Mouse (Mus musculus) skeletal muscle tissue, postnatal 0 days (tissue): ENCODE measurements around the gene Nmnat1. TPM values are rescaled to one million over a fixed set of nuclear protein-coding genes. Genes with fewer than 3 reads are reported as not detected.

Source experiments
- polyA plus RNA-seq: library from polyadenylated mRNA; unstranded; fragments of >200 nt; fragmentation: Nextera tagmentation; extraction: Ambion mirVana; gene quantifications from 2 replicates; pipeline ENCODE4 v1.2.1, GENCODE M21; 2015

The Nmnat1 gene
- 13.1 and 15.2 TPM in 2 replicates for polyA plus RNA-seq

DNA sequence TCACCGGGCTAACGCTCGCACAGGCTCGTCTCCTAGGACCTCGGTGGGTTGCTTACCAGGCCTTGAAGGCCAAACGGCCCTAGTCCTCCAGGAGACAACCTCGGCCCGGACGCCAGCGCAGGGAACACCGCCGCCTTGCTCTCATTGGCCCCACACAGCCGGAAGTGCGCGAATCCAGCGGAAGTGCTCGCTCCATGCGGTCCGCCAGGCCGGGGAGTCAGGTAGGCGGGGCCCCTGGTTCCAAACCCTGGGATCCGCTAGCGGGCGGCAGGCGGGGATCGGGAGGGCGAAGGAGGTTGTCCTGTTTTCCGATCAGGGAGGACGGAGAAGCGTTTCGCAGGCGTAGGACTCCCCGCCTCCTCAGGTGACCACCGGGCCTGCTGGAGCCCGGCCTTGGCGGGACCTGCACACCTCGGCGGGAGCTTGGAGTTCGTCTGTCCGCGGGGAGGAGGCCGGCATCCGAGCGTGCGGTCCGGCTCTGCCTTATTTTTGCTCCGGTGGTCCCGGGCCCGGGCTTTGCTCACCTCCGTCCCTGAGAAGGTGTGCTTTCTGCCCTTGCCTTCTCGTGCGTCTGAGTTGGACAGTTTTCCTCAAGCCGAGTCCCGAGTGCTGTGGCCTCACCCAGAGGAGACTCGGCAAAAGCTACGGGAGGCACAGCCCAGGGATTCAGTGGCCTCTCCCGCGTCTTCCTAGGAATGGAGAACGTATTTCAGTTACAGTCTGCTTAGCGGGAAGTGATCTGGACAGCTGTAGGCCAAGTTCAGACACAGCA lies at the start of gene Nmnat1, which contains the start of gene Lzic:
Gene Nmnat1, minus strand, starts transcription at position 150 of the 772 bp plus-strand sequence.
Gene Lzic, plus strand, starts transcription at position 177 of the 772 bp plus-strand sequence.

DNA sequence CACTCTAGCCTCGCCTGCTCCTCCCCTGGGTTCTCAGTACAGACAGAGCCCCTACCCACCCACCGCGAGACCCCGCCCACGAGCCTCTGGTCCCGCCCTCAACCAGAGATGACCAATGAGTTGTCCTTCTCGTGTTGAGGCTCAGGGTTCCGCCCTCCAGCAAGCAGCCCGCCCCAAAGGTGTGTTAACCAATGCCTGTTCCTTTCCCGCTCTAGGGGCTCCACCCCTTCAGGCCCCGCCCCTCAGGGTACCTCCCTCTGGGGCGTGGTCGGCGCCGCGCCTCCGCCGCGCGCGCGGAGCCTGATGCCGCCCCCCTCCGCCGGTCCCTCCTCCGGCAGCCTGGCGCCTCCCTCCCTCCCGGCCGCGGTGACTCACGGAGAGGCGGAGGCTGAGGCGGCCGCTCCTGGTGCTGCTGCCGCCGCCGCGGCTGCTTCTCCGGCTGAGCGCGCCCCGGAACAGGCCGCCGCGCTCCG lies 32.9 kb upstream of the Nmnat1 start, which contains the start of gene Ctnnbip1:
Gene Ctnnbip1, plus strand, starts transcription at position 369 of the 473 bp plus-strand sequence.

DNA sequence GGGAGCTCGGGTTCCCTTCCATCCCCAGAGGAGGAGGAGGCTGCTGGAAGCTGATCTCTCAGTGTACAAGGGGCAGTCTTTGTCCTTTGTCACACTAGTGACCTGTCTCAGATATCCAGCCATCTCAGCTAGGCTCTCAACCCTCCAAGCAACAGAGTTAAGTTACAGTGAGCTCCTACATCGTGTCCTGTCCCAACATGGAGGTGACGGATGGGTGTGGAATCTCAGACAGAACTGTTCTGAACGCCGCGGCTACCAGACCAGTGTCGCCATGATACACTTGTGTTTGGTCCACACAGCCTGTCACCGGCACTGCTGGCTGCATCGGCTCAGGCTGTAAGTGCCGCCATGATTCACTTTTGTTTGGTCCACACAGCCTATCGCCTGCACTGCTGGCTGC lies 7.9 kb downstream of the Nmnat1 start, which contains the start of gene Tmem274:
Gene Tmem274, plus strand, starts transcription at position 301 of the 400 bp plus-strand sequence.

DNA sequence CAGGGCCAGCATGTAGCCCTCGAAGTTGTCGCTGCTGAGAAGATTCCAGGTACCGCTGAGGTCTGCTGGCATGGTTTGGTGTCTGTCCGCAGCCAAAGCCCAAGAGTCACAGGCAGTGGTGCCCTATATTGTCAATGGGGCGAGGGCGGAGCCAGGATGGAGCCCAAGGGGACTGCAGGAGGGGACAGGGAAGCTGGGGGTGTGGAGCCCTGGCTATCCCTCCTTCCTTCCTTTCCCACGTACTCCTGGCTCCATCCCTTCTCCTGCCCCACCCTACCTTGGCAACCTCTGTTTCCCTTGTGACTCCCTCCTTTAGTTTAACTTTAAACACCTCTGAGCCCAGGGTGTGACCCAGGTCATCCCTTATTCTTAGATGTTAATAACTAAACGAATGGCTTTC lies 30.1 kb downstream of the Nmnat1 start, which contains the start of gene Rbp7:
Gene Rbp7, minus strand, starts transcription at position 100 of the 400 bp plus-strand sequence.

DNA sequence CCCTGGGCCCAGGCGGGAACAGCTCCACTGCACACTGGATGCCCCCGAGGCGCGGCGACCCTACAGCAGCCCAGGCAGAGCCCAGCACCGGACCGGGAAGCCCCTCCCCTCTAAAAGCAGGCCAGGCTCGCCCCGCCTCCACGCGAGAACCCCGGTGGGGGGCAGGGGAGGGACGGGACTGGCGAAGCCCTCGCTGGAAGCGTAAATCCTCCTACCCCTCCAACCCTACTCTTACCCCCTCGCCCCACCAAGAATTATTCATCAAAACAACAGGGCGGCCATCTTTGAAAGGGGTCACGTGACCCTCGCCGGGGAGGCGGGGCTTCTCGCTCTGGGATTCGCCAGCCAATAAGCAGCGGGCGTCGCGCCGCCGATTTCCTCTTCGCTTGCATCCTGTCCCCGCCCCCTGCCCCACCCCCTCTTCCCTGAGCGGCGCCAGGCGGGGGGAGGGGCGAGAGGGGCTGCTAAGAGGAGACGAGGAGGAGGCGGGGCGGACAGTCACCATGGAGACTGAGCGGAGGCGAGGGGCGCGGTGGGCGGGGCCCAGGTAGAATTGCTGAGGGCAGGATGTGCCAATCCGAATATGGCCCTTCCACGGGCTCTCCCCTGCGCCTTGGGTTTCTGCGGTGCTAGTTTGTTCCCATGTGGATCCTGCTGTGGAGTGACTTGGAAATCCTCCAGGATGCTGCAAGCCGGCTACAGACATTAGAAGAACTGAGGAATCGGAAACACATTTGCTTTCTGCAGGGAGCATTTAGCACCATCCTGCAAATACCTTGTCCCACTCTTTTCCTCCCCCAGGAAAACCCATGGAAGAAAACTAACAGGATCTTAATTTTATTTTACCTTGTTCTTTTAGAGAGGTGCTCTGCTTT lies 58.4 kb downstream of the Nmnat1 start, which contains the start of gene Ube4b:
Gene Ube4b, minus strand, starts transcription at position 425 of the 875 bp plus-strand sequence.

Other genes starting within 250 kb of the Nmnat1 start
- gene Kif1b, start 177.5 kb downstream of the Nmnat1 start, polyA plus RNA-seq: 105 and 122 TPM in 2 replicates
- 26.1 and 27.8 TPM in 2 replicates for gene Ube4b, start 58.5 kb downstream of the Nmnat1 start, polyA plus RNA-seq
- gene Rbp7, start 30.2 kb downstream of the Nmnat1 start, polyA plus RNA-seq: 10.7 and 18.3 TPM in 2 replicates
- not detected in 2 replicates for gene Tmem274, start 7.8 kb downstream of the Nmnat1 start, polyA plus RNA-seq
- gene Lzic, start within 50 bp of the Nmnat1 start, polyA plus RNA-seq: 24.1 and 25.3 TPM in 2 replicates
- gene Ctnnbip1, start 33.0 kb upstream of the Nmnat1 start, polyA plus RNA-seq: 100 and 119 TPM in 2 replicates
- gene Clstn1, start 101.3 kb upstream of the Nmnat1 start, polyA plus RNA-seq: 17.3 and 17.4 TPM in 2 replicates
- 2.9 and 3.4 TPM in 2 replicates for gene Pik3cd, start 217.4 kb upstream of the Nmnat1 start, polyA plus RNA-seq